Mouse (Mus musculus): Measurements from ENCODE around the gene Prom1. TPM values are rescaled to one million over a fixed set of nuclear protein-coding genes. Genes with fewer than 3 reads are reported as not detected.
"Not testable (repeated sequence)": the region's sequence is repeated elsewhere in the genome, so short reads cannot be mapped to it uniquely, and the experiment has no call there.

Prom1 gene
- total and polyA plus RNA-seq, 3 experiments = not detected

- Histone ChIP-seq H3K27ac (ENCODE audit: control insufficient read depth, low read depth, low read length) (no peak overlapping the region), H3K79me2 (ENCODE audit: control insufficient read depth, insufficient read depth, low read length, poor library complexity) (no peaks in the 10 kb centered on the region), H3K27me3 (ENCODE audit: control insufficient read depth in 1 of 2, insufficient read depth in 2 of 2, low read length in 2 of 2) (no peaks in the 10 kb centered on the region), H3K9ac (ENCODE audit: control insufficient read depth, low read depth, low read length, poor library complexity, severe bottlenecking) (no peak overlapping the region), H3K4me1 (ENCODE audit: control insufficient read depth in 1 of 2, insufficient read depth in 2 of 2, low read length in 2 of 2) (no peaks in the 10 kb centered on the region), H3K9me3 (replicated peaks; ENCODE audit: insufficient read depth, low read length) (no peaks in the 10 kb centered on the region; the same call in 1 of the 2 replicates), H3K36me3 (ENCODE audit: control insufficient read depth in 1 of 2, insufficient read depth in 2 of 2, low read length in 2 of 2) (no peaks in the 10 kb centered on the region), H3K4me3 (ENCODE audit: control insufficient read depth in 1 of 2, insufficient read depth in 1 of 2, low read depth in 2 of 2, low read length in 2 of 2) (no peak overlapping the region)
- DNase-seq (ENCODE audit: low read depth, low spot score) = peak; percentile 7
- TF ChIP-seq POLR2A (IDR thresholded peaks at IDR 0.05; ENCODE audit: control insufficient read depth in 1 of 2, insufficient read depth in 1 of 2, low read depth in 1 of 2, low read length in 2 of 2, poor library complexity in 1 of 2) = no peak
- TF ChIP-seq ZKSCAN1 (IDR thresholded peaks at IDR 0.05; ENCODE audit: low read depth, low read length) = no peak
- no peak for TF ChIP-seq TCF12 (IDR thresholded peaks at IDR 0.05; ENCODE audit: low read depth, low read length)
- no peak for TF ChIP-seq CHD2 (IDR thresholded peaks at IDR 0.05; ENCODE audit: low read length)
- TF ChIP-seq MXI1 (IDR thresholded peaks at IDR 0.05; ENCODE audit: low read depth, low read length) = no peak
- TF ChIP-seq SMC3 (IDR thresholded peaks at IDR 0.05; ENCODE audit: low read depth, low read length) = no peak
- no peak for TF ChIP-seq POLR2AphosphoS2 (IDR thresholded peaks at IDR 0.05; ENCODE audit: low read length)
- TF ChIP-seq TAL1 (IDR thresholded peaks at IDR 0.05; ENCODE audit: low read length) = no peak
- TF ChIP-seq ETS1 (IDR thresholded peaks at IDR 0.05; ENCODE audit: low read depth, low read length) = no peak
- TF ChIP-seq POLR2AphosphoS5 (IDR thresholded peaks at IDR 0.05; ENCODE audit: borderline replicate concordance, low read depth, low read length) = no peak
- TF ChIP-seq ZMIZ1 (IDR thresholded peaks at IDR 0.05; ENCODE audit: low read depth, low read length) = no peak
- no peak for TF ChIP-seq GABPA (IDR thresholded peaks at IDR 0.05; ENCODE audit: low read depth, low read length)
- TF ChIP-seq MAZ (IDR thresholded peaks at IDR 0.05; ENCODE audit: low read depth, low read length) = no peak
- TF ChIP-seq JUND (IDR thresholded peaks at IDR 0.05; ENCODE audit: low read depth, low read length) = no peak
- no peak for TF ChIP-seq CHD1 (IDR thresholded peaks at IDR 0.05; ENCODE audit: low read depth, low read length)
- no peak for TF ChIP-seq GATA1 (IDR thresholded peaks at IDR 0.05; ENCODE audit: low read depth, low read length)
- no peak for TF ChIP-seq TBP (IDR thresholded peaks at IDR 0.05; ENCODE audit: low read depth, low read length)
- no peak for TF ChIP-seq USF2 (IDR thresholded peaks at IDR 0.05; ENCODE audit: borderline replicate concordance in 1 of 2, insufficient read depth in 1 of 2, low read depth in 1 of 2, low read length in 2 of 2)
- TF ChIP-seq SIN3A (IDR thresholded peaks at IDR 0.05; ENCODE audit: low read length) = no peak
Measured at GRCm38 (mm10) chr5:44127487-44127886, 25.7 kb upstream of the Prom1 start.

GRCm38 (mm10) chr5:44126574-44126973, 24.7 kb upstream of the Prom1 start:
- not testable (repeated sequence) for H3K79me2 ChIP-seq (ENCODE audit: control insufficient read depth, insufficient read depth, low read length, poor library complexity); H3K9me3 ChIP-seq (replicated peaks; ENCODE audit: insufficient read depth, low read length); H3K36me3 ChIP-seq (ENCODE audit: control insufficient read depth in 1 of 2, insufficient read depth in 2 of 2, low read length in 2 of 2); H3K27ac ChIP-seq (ENCODE audit: control insufficient read depth, low read depth, low read length); H3K9ac ChIP-seq (ENCODE audit: control insufficient read depth, low read depth, low read length, poor library complexity, severe bottlenecking); H3K4me1 ChIP-seq (ENCODE audit: control insufficient read depth in 1 of 2, insufficient read depth in 2 of 2, low read length in 2 of 2); H3K27me3 ChIP-seq (ENCODE audit: control insufficient read depth in 1 of 2, insufficient read depth in 2 of 2, low read length in 2 of 2); H3K4me3 ChIP-seq (ENCODE audit: control insufficient read depth in 1 of 2, insufficient read depth in 1 of 2, low read depth in 2 of 2, low read length in 2 of 2)
- peak; percentile 6 for DNase-seq (ENCODE audit: low read depth, low spot score)
